Mouse (Mus musculus): ENCODE measurements around the gene Usp31.

- TF ChIP-seq CTCF (IDR thresholded peaks at IDR 0.05; ENCODE audit: extremely low read depth, insufficient read depth, insufficient read length, insufficient replicate concordance) (no peak), POLR2A (IDR thresholded peaks at IDR 0.05; ENCODE audit: low read depth, low read length) (no peak)
These were observed 43.2 kb upstream of the Usp31 start for GRCm38 (mm10) chr7:121750244-121750643.

All from spleen, adult 2 months (tissue).